Mouse (Mus musculus): ENCODE measurements around the gene Tlcd2.
"Not testable (repeated sequence)": the region's sequence is repeated elsewhere in the genome, so short reads cannot be mapped to it uniquely, and the experiment has no call there.

Gene Tlcd2

DNA sequence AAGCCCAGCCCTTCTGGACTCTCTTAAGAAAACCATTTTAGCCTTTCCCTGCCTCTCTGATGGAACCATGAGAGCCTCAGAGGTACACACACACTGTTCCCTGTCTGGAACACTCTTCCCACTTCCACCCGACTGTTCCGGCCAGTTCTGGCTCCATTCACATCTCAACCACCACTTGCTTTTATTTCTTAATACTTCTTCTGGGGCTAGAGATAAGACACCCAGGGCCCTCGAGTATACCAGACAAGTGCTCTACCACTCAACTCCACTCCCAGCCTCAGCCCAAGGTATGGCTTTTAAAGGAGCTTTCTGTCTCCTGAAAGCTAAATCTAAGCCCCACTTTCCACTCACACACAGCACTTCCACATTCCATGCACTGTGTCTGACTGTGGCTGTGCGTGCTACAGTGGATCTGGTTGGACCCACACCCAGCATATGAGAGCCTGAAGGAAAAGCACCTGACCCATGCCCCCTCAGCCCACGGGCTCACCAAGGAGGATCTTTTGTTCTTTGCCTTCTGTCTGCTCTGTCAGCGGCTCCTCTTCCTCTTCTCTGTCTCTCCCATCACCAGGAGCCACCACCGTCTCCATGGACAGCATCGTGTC, 11.1 kb upstream of the Tlcd2 start:
- DNase-seq (ENCODE audit: low spot score): peak; percentile 82

DNA sequence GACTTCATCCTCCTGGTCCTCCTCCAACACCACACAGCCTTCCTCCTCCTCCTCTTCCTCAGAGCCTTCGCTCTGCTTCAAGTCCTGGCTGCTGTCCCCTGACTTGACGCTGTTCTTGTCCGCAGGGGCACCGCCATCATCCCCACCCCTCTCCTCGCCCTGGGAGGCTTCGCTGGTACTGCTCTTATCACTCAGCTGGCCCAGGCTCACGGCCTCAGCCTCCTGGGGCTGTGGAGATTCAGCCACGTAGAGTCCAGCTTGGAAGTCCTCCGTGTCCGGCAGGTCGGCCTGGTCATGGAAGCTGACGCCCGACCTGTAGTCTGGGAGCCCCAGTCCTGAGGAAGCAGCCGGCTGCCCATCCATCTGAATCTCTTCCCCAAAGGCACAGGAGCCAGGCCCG, 10.6 kb upstream of the Tlcd2 start:
- no peak for DNase-seq (ENCODE audit: low spot score)

DNA sequence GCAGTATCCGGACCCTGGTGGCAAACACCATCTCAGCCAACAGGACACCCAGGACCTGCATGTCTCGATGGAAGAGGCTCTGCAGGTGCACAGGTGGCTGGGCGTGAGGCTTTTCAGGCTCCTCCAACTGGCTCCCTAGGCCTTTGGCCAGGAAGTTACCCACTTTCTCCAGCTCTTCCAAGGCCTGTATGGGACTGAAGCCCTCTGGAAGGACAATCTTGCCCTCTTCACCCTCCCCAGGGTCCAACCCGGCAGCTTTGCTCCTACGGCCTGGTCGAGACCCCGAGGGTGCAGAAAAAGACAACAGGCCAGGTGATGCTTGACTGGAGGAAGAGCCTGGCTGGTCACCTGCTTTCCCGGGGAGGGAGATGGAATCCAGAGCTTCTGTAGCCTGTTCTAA, 9.4 kb upstream of the Tlcd2 start:
- no peak for DNase-seq (ENCODE audit: low spot score)

DNA sequence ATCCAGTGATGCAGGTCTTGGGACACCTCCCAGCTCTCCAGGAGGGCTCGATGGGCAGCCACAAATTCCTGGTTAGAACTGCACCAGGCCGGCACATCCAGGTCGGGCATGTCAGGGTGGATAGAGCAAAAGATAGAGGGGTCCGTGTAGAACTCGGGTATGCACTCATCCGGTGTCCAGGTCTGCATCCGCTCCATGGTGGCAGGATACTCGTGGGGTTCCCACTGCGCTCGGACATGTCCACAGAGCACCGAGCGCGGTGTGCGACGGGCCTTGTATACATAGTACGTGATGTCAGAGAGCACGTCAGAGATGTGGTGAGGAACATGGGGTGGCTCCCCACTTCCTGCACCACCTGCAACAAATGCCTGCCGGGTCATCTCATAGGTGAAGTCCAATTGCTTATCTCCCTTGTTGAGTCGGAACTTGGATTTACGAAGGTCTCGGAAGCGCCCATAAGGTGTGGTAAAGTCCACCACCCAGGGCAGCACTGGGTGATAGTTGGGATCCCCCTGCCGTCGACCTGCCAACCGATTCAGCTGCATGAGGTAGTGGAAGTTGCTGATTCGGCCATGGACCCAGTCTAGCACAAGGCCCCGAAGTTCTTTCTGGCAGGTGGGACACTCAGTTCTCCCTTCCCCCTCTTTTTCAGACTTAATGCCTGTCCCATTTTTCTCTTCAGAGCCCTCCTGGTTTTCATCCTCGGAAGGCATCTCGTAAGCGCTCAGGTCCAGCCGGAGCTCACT, 8.5 kb upstream of the Tlcd2 start:
- DNase-seq (ENCODE audit: low spot score): no peak

DNA sequence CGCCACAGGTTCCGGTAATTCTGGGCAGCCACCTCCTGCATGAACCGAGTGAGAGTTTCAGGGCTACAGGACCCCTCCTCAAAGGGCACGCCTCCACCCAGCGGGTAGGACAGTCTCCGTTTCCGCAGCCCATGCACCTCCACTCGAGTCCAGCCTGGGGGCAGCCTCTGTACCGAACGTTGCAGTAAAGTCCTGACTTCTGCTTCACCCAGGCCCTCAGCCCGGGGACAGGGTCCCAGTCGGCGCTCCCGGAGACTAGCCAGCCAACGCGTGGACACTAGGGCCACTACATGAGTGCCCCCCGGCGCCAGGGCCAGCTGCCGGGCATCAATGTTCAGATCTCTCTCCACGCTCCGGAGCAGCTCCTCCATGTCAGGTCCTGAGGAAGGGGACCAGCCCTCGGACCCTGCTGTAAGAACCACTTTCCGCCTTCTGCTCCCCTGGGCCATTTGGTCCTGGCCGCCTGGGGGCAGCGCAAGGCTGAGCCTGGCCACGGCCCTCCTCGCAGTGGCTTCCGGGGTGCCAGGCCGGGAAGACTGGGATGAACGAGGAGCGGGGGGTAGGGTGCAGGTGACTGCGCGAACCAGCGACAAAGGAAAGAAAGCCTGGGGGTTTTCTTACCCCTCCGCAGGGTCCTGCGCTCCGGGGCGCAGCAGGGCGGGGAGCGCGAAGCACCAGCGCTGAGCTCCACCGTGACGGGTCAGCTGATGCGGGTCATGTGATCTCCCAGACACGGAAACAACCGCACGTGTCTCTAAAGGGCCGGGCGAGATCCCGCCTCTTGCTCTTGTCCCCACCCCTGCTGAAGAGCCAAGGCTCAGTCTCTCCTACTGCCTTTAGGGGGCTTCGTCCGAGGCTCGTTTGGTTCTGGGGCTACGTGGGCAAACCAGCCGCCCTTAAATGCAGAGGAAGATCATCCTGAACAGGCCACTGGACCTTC, 7.3 kb upstream of the Tlcd2 start, which contains the start of gene Wdr81:
TSS of gene Wdr81 (minus strand) at position 727 of the 940 bp plus-strand sequence.
- DNase-seq (ENCODE audit: low spot score): peak; percentile 86

DNA sequence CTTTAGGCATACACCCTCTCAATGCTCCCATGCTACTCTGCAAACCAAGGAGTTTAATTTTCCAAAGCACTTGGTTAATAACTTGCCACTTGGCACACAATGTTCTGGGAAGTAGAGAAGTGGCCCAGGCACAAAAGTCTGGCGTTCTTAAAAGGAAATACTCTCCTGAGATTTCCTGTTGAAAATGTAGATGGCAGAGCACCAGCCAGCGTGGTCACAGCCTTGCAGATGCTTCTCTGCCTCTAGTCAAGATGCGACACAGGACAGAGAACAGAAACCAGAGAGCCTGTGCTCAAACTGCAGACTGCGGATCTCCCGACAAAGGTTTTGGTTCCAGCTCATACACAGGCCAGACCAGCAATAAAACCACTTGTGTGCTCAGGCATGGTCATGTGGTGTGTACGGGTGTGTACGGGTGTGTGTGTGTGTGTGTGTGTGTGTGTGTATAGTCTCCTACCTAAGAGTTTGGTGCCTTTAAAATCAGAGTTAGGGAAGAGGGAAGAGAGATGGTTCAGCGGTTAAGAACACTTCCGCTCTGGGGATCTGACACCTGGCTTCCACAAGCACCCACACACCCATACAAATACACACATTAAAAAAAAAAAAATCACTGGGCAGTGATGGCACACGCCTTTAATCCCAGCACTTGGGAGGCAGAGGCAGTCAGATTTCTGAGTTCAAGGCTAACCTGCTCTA, 6.3 kb upstream of the Tlcd2 start:
- no peak for DNase-seq (ENCODE audit: low spot score)

DNA sequence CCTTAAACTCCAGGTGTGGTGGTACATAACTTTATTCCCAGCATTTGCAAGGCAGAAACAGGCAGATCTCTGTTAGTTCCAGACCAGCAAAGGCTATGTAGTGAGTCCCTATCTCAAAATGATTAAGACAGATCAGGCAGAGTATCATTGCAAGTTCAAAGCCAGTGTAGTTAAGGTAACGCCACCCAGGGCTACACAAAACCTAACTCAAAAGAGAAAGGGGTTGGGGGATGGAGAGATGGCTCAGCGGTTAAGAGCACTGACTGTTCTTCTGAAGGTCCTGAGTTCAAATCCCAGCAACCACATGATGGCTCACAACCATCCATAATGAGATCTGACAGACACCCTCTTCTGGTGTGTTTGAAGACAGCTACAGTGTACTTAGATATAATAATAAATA, 5.5 kb upstream of the Tlcd2 start:
- not testable (repeated sequence) for DNase-seq (ENCODE audit: low spot score)

DNA sequence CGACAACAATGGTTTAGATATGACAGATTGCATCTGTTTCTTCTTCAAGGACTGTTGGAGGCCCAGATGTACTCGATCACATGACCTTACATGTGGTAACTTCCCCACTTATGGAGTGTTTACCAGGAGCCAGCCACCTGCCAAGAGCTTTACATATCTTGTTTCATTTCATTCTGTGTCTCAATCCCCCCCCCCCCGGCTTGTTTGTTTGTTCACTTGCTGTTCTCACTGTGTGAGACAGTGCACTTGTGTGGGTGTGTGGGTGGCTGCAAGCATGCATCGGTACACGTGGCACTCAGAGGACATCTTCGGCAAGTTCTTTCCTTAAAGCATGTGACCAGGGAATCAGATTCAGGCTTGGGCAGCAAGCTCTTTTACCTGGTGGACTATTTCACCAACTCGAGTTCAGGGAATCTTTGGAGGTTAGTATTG, 5.1 kb upstream of the Tlcd2 start:
- DNase-seq (ENCODE audit: low spot score): no peak

DNA sequence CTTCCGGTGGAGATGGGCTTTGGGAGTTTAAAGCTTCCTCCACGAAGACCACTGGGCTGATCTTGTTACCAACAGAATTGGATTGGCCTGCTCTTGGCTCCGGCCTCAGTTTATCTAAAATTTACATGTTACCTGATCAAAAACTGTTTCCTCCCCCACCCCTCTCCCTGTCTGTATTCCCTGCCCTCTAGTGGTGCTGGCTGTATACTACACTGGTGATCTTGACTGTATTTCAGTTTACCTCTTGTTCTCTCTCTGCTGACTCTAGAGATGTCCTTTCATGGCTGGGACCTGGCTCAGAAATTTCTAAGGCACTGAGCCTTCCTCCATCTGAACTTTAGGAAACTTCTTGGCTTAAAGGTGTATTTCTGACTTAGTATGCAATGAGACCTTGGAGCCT, 3.3 kb upstream of the Tlcd2 start:
- DNase-seq (ENCODE audit: low spot score): peak; percentile 71

DNA sequence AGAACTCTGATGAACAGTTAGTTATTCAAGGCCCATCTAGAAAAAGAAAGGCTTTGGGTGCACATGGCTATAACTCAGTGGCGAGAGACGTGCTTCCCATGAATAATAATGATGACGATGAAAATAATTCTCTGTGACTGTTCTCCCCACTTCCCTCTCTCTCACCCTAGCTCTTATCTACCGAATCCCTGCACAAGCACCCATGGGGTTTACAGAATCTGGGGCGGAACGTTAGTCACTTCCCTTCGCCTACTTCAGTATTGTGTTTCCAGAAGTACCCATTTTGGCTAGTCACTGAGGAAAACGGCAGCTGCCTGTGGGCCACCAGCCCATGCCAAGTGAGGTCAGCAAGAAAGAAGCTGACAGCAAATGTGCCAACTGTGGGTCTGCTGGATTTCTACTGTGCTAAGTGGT, 2.9 kb upstream of the Tlcd2 start:
- no peak for DNase-seq (ENCODE audit: low spot score)

DNA sequence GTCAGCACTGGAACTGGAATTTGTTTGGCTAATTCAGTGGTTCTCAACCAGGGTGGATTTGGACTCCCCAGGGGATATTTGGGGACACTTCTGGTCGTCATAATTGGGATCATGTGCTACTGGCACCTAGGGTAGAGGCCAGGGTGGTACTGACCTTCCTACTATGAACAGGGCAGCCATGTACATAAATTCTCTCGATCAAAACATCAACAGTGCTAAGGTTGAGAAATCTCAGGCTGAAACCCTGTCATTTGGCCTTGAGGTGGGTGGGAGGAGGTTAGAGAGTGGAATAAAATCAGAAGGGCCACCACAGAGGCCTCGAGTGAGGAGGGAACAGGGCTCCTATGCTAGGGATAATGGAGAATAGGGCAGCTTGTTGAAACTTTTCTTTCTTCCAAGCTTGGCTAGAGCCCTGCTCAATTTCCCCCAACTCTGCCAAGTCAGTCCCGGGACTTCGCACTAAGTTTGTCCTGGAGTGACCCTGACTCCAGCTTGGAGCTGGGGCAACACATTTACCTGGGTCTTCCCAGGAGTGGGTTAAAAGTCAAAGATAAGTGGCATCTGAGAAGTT, 2.3 kb upstream of the Tlcd2 start:
- no peak for DNase-seq (ENCODE audit: low spot score)

DNA sequence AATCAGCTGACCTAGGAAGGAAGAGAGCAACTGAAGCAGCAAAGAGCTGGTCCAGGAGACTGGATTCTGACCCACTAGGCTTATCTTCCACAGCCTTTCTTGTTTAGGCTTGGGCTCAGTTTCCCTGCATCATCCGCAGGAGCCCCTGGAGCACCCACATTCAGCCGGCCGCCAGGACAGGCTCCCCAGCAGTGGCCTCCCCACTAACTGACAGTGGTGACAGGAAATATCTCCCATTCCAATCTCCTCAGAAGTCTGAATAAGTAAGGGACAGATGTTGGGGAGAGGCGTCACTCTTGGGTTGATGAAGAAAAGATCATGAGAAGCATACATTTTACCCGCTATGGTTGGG, 1.8 kb upstream of the Tlcd2 start:
- no peak for DNase-seq (ENCODE audit: low spot score)

DNA sequence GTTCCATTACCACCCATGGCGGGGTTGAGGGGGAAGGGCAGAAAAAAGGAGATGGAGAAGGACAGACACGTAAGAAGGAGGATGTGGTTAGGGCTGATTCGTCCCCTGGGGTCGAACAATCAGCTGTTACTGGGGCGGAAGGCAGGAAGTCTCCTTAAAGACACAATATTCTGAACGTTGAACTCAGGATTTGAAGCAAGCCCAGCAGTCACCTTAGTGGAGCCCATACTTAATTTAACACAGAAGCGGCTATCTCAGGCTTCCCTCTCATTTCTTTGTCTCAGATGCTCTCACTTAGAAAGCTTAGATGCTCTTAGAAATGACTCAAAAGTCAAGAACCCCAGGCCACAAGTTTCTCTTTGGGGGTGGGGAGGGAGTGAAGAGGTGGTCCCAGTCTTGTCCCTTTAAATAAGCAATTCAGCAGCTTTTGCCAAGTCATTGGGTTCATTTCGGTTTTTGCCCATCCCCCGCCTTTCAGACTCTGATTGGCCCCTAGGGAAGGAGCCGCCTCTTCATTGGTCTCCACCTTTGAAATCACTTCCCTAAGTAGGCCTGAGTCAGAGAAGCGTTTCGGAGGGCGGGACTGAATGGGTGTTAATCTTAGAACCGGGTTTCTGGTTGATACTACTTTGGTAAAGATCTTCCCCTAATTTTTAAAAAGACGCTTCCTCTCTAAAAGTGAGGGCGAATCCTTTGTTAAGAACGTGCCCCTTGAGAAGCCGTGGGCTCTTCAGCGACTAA, 1.2 kb upstream of the Tlcd2 start:
- DNase-seq (ENCODE audit: low spot score): peak; percentile 95

DNA sequence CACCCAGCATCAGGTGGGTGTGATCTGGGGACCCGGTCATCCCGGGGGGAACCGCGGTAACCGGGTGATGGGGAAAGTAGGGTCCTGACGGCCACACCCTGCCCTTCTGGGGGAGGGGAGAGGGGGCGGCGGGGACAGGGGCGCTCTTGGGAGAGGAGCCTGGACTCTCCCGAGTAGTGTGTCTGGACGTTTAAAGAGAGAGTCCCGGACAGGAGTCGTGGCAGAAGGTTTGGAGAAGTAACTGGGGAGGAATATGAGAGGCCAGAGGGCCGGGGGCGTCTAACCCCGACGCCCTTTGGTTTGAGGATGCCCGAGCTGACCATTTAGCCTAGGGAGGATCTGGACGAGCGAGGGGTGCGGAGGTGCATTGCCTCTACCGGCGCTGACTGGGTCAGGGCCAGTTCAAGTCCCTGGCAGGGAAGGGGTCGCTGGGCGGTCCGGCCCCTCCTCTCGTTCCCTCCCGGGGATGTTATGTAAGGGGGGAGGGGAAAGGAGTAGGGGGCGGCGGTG, 283 bp downstream of the Tlcd2 start:
- no peak for DNase-seq (ENCODE audit: low spot score)

DNA sequence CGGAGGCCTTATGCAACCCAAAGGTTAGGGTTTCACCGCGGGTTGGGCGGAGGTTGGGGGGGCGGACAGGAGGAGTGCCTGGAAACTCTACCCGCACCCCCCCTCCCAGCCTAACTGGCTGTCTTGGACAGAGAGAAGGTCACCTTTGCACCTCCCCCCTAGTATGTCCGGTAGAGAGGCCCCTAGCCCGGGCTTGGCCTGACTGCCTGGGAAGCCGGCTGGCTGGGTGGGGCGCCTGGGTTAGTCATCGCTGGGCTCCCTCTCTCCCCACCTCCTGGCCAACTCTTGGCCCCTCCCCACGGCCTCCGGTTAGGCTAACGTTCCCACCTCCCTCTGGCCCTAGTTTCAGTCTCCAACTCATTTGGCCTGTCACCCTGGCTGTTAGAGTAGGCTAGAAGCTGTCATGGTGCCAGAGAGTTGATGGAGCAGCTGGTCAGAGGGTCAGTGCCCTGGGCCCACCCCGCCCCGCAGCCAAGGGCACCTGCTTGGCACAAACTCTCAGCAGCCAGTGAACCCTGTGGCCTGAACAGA, 803 bp downstream of the Tlcd2 start:
- DNase-seq (ENCODE audit: low spot score): peak; percentile 72

DNA sequence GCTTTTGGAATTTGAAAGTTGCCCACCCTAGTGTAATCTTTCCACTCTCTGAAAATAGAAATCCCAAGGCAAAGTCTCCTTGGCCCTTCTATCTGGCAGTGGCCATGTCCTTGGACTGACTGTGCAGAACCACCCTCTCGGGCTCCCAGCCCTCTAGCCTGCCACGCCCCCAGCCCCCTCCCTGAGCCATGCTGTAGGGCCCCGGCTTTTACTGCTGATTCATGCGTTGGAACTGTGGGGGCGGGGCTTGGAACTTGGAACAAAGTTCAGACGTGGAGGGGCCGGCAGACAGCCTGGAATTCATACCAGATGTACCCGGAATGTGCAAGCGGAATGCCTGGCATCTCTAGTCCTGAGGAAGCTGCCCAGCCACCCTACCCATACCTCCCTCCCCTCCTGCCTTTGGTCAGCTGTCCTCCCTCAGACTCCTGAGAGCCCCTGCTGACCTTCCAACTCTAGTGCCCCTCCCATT, 1.4 kb downstream of the Tlcd2 start:
- peak; percentile 90 for DNase-seq (ENCODE audit: low spot score)

DNA sequence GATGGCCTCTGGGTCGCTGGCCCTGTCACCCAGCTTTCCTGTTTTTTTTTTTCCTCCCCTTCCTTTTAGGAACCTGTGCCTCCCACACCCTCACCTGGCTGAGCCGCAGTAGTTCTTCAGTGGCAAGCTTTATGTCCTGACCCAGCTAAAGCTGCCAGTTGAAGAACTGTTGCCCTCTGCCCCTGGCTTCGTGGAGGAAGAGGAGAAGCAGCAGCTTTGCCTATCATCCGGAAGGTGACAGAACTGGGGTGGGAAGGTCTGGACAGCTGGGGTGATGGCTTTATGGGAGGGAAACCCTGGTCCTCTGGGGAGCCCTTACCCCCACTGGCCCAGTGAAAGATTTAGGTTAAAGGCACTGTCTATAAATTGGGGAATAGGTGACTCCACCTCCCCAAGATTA, 2.1 kb downstream of the Tlcd2 start:
- DNase-seq (ENCODE audit: low spot score): no peak

DNA sequence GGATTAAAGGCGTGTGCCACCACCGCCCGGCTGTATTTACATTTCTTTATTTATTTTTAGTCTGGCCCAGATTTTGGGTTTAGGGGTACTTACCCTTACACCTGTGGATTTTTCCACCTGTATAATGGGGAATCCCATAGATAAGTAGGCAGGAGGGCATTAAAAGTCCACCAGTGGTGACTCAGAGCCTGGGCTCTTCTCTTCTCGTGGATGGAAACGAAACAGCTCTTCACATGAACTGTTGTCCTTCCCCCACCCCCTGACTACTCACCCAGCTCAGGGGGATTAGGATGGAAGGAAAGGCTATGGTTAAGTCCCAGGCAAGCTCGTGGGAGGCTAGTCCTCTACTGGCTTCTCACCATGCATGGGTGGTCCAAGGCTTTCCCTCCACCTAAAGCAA, 2.9 kb downstream of the Tlcd2 start:
- DNase-seq (ENCODE audit: low spot score): no peak

DNA sequence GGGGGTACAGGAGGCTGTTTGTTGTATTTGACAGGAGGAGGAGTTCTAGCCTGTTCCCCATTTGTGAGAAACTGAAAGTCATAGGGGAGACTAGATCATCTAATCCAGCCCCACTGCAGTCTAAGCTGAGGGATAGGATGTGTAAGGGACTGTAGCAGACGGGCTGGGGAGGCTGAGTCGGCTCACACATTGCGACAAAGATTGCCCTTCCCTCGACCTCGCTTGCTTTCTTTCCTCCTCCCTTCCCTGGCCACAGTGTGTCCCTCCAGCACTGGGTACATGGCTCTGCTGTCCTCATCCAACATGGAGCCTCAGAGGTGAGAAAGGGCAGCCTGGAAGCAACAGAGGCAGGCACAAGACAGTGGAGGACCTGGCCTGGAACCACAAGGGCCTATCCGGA, 3.5 kb downstream of the Tlcd2 start:
- DNase-seq (ENCODE audit: low spot score): no peak

DNA sequence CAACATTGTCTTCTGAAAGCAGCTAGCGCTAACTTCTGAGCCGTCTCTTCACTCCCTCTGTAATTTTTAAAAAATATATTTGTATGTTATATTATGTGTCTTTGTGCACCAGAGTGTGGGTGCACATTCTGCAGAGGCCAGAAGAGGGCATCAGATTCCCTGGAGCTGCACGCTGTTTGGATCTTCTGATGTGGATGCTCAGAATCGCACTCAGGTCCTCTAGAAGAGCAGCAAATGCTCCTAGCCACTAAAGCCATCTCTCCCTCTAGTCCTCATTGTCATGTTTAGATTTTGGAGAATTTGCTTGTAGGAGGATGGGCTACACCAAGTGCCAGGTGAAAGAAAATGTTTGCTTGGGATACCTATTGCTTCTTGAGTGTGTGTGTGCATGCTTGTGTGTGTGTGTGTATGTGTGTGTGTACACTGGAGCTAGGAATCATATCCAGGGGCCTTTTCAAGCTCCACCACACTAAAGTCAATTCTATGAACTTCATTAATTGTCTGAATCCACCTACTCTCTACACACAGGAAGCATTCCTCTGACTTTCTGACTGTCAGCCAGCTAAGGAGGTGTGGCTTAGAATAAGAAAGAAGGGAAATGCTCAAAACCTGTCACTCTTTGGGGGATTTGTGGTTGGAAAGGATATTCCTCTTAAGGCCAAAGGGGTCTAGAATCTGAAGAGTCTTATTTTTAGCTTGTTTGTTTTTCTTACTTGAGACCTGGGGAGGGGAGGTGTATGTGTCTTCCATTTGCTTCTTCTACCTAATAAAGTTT, 5.4 kb downstream of the Tlcd2 start:
- DNase-seq (ENCODE audit: low spot score): no peak

Data from c-Kit-positive CD71-positive TER-119-positive erythroid progenitor cells, embryonic 14.5 days (primary cell).